Mouse (Mus musculus): ENCODE measurements around the gene Nudt21. TPM values are rescaled to one million over a fixed set of nuclear protein-coding genes. Genes with fewer than 3 reads are reported as not detected.
"Not testable (repeated sequence)": the region's sequence is repeated elsewhere in the genome, so short reads cannot be mapped to it uniquely, and the experiment has no call there.

The Nudt21 gene
- 185 and 240 TPM in 2 replicates for polyA plus RNA-seq (2012; ENCODE audit: insufficient read depth, low replicate concordance)

- Histone ChIP-seq H3K4me3 (replicated peaks) (peak within 1 kb of the TSS; percentile 96), H3K9me3 (no peaks in the 10 kb centered on the region), H3K4me1 (peaks cover 46% of the 10 kb centered on the region), H3K27me3 (replicated peaks) (no peaks in the 10 kb centered on the region), H3K36me3 (replicated peaks; ENCODE audit: low read length) (peaks cover 28% of the 10 kb centered on the region)
- TF ChIP-seq GATA1 (IDR thresholded peaks at IDR 0.05; ENCODE audit: borderline replicate concordance, low read length) (no peak), FLI1 (IDR thresholded peaks at IDR 0.05; ENCODE audit: low read length) (peak; percentile 54; the same call in 1 of the 2 replicates)
Measured at GRCm38 (mm10) chr8:94036944-94037524, at the start of gene Nudt21, which contains the start of gene Ogfod1. Gene Nudt21 (minus strand): TSS chr8:94037031. Gene Ogfod1 (plus strand): TSS chr8:94037198.

- Histone ChIP-seq H3K36me3 (replicated peaks; ENCODE audit: low read length) (no peaks in the 10 kb centered on the region), H3K9me3 (no peaks in the 10 kb centered on the region), H3K4me3 (replicated peaks) (peak overlapping the region; percentile 72), H3K27me3 (replicated peaks) (peaks cover 7% of the 10 kb centered on the region), H3K4me1 (peaks cover 11% of the 10 kb centered on the region)
- TF ChIP-seq FLI1 (IDR thresholded peaks at IDR 0.05; ENCODE audit: low read length) (no peak), GATA1 (IDR thresholded peaks at IDR 0.05; ENCODE audit: borderline replicate concordance, low read length) (no peak)
Measured at GRCm38 (mm10) chr8:94076461-94077192, 39.8 kb upstream of the Nudt21 start.

- H3K27me3 ChIP-seq (replicated peaks): no peaks in the 10 kb centered on the region
- H3K4me1 ChIP-seq: peaks cover 7% of the 10 kb centered on the region
- peaks cover 40% of the 10 kb centered on the region for H3K36me3 ChIP-seq (replicated peaks; ENCODE audit: low read length)
- no peak overlapping the region for H3K4me3 ChIP-seq (replicated peaks)
- H3K9me3 ChIP-seq: no peaks in the 10 kb centered on the region
- TF ChIP-seq FLI1 (IDR thresholded peaks at IDR 0.05; ENCODE audit: low read length): no peak
- TF ChIP-seq GATA1 (IDR thresholded peaks at IDR 0.05; ENCODE audit: borderline replicate concordance, low read length): no peak
Measured at GRCm38 (mm10) chr8:94068793-94069192, 32.0 kb upstream of the Nudt21 start.

- peaks cover 65% of the 10 kb centered on the region for H3K36me3 ChIP-seq (replicated peaks; ENCODE audit: low read length)
- no peak for TF ChIP-seq FLI1 (IDR thresholded peaks at IDR 0.05; ENCODE audit: low read length)
- no peak for TF ChIP-seq GATA1 (IDR thresholded peaks at IDR 0.05; ENCODE audit: borderline replicate concordance, low read length)
Measured at GRCm38 (mm10) chr8:94066121-94066863, 29.5 kb upstream of the Nudt21 start.

GRCm38 (mm10) chr8:94057157-94057854 lies 20.5 kb upstream of the Nudt21 start:
- TF ChIP-seq FLI1 (IDR thresholded peaks at IDR 0.05; ENCODE audit: low read length) (no peak), GATA1 (IDR thresholded peaks at IDR 0.05; ENCODE audit: borderline replicate concordance, low read length) (no peak)
- Histone ChIP-seq H3K36me3 (replicated peaks; ENCODE audit: low read length) (peaks cover 94% of the 10 kb centered on the region), H3K4me3 (replicated peaks) (no peak overlapping the region), H3K9me3 (no peaks in the 10 kb centered on the region), H3K4me1 (no peaks in the 10 kb centered on the region; the same call in 1 of the 2 replicates), H3K27me3 (replicated peaks) (no peaks in the 10 kb centered on the region)

More at GRCm38 (mm10) chr8:94066121-94066863, 29.5 kb upstream of the Nudt21 start:
- no peaks in the 10 kb centered on the region for H3K9me3 ChIP-seq
- no peaks in the 10 kb centered on the region for H3K27me3 ChIP-seq (replicated peaks)
- H3K4me1 ChIP-seq: peaks cover 7% of the 10 kb centered on the region
- no peak overlapping the region for H3K4me3 ChIP-seq (replicated peaks)

- no peak for TF ChIP-seq GATA1 (IDR thresholded peaks at IDR 0.05; ENCODE audit: borderline replicate concordance, low read length)
- TF ChIP-seq FLI1 (IDR thresholded peaks at IDR 0.05; ENCODE audit: low read length): no peak
- H3K4me1 ChIP-seq: no peaks in the 10 kb centered on the region
- no peaks in the 10 kb centered on the region for H3K9me3 ChIP-seq
- H3K27me3 ChIP-seq (replicated peaks): no peaks in the 10 kb centered on the region
- H3K4me3 ChIP-seq (replicated peaks): no peak overlapping the region
- peaks cover 88% of the 10 kb centered on the region for H3K36me3 ChIP-seq (replicated peaks; ENCODE audit: low read length)
Measured at GRCm38 (mm10) chr8:94052696-94053095, 15.9 kb upstream of the Nudt21 start.

- TF ChIP-seq GATA1 (IDR thresholded peaks at IDR 0.05; ENCODE audit: borderline replicate concordance, low read length): no peak
- no peak for TF ChIP-seq FLI1 (IDR thresholded peaks at IDR 0.05; ENCODE audit: low read length)
- Histone ChIP-seq H3K27me3 (replicated peaks) (no peaks in the 10 kb centered on the region), H3K4me3 (replicated peaks) (no peak overlapping the region), H3K9me3 (no peaks in the 10 kb centered on the region), H3K4me1 (no peaks in the 10 kb centered on the region), H3K36me3 (replicated peaks; ENCODE audit: low read length) (peaks cover 71% of the 10 kb centered on the region)
Measured at GRCm38 (mm10) chr8:94047845-94048244, 11.0 kb upstream of the Nudt21 start.

- peaks cover 41% of the 10 kb centered on the region for H3K4me1 ChIP-seq
- H3K4me3 ChIP-seq (replicated peaks): peak overlapping the region; percentile 96
- H3K36me3 ChIP-seq (replicated peaks; ENCODE audit: low read length): peaks cover 31% of the 10 kb centered on the region
- no peak for TF ChIP-seq GATA1 (IDR thresholded peaks at IDR 0.05; ENCODE audit: borderline replicate concordance, low read length)
- no peak for TF ChIP-seq FLI1 (IDR thresholded peaks at IDR 0.05; ENCODE audit: low read length)
- no peaks in the 10 kb centered on the region for H3K9me3 ChIP-seq
- no peaks in the 10 kb centered on the region for H3K27me3 ChIP-seq (replicated peaks)
Measured at GRCm38 (mm10) chr8:94037806-94038205, 975 bp upstream of the Nudt21 start.

- Histone ChIP-seq H3K4me3 (replicated peaks) (peak overlapping the region; percentile 93), H3K4me1 (peaks cover 46% of the 10 kb centered on the region), H3K36me3 (replicated peaks; ENCODE audit: low read length) (peaks cover 33% of the 10 kb centered on the region)
- H3K9me3 ChIP-seq; H3K27me3 ChIP-seq (replicated peaks): not testable (repeated sequence)
Measured at GRCm38 (mm10) chr8:94036541-94036940, 290 bp downstream of the Nudt21 start.
